Mouse (Mus musculus) lung, postnatal 0 days (tissue): ENCODE measurements around the gene 1700037C18Rik. TPM values are rescaled to one million over a fixed set of nuclear protein-coding genes. Genes with fewer than 3 reads are reported as not detected.

Experiments
- ATAC-seq: fragments of 200-750 bp; cut with Nextera tagmentation; 2 replicates; pipeline ENCODE4 v1.8.0; 2017; ENCODE audit warnings: moderate library complexity
- DNase-seq: peaks from one replicate; pipeline ENCODE4 v3.0.0-alpha.2; 2016; ENCODE audit warnings: low spot score
- H3K27ac ChIP-seq: fragments of 300-500 bp; sonication (generic); 2 replicates; pipeline ENCODE4 v1.5.1; 2014; ENCODE audit warnings: antibody characterized with exemption, mild to moderate bottlenecking, low read length, mixed read lengths
- H3K27me3 ChIP-seq: fragments of 300-500 bp; sonication (generic); replicated peaks from 2 replicates; pipeline ENCODE4 v1.6.1; 2014; ENCODE audit warnings: low read length, mixed read lengths; ENCODE audit not compliant: insufficient read depth
- H3K36me3 ChIP-seq: fragments of 300-500 bp; sonication (generic); 2 replicates; pipeline ENCODE4 v1.6.1; 2014; ENCODE audit warnings: low read length, mixed read lengths; ENCODE audit not compliant: insufficient read depth
- H3K4me1 ChIP-seq: fragments of 300-500 bp; sonication (generic); 2 replicates; pipeline ENCODE4 v1.6.1; 2014; ENCODE audit warnings: antibody characterized with exemption, low read depth, low read length, mixed read lengths; ENCODE audit not compliant: insufficient read depth
- H3K4me2 ChIP-seq: fragments of 300-500 bp; sonication (generic); replicated peaks from 2 replicates; pipeline ENCODE4 v1.6.1; 2014; ENCODE audit warnings: low read depth, mild to moderate bottlenecking, low read length, moderate library complexity, mixed read lengths
- H3K4me3 ChIP-seq: fragments of 300-500 bp; sonication (generic); 2 replicates; pipeline ENCODE4 v1.5.1; 2014; ENCODE audit warnings: low read depth, low read length
- H3K9ac ChIP-seq: fragments of 300-500 bp; sonication (generic); replicated peaks from 2 replicates; pipeline ENCODE4 v1.6.1; 2014; ENCODE audit warnings: low read depth, mild to moderate bottlenecking
- H3K9me3 ChIP-seq: fragments of 300-500 bp; sonication (generic); 2 replicates; pipeline ENCODE4 v1.6.1; 2016; ENCODE audit warnings: low read length, mixed read lengths
- CTCF ChIP-seq: IDR thresholded peaks from 2 replicates; pipeline ENCODE4 v1.5.1; 2016; ENCODE audit warnings: antibody characterized with exemption, mild to moderate bottlenecking
- EP300 ChIP-seq: IDR thresholded peaks from 2 replicates; pipeline ENCODE4 v1.6.1; 2016; ENCODE audit warnings: antibody characterized with exemption, mild to moderate bottlenecking, control low read depth
- WGBS: fragments of 180-500 bp; shearing (Covaris S2); extraction: QIAGEN DNeasy Blood & Tissue Kit; methylation state at CpG from one replicate; pipeline ENCODE4 v1.1.7; 2014; 5-methylcytosine and 5-hydroxymethylcytosine counted together
- polyA plus RNA-seq: library from polyadenylated mRNA; unstranded; fragments of >200 nt; fragmentation: Nextera tagmentation; extraction: Ambion mirVana; gene quantifications from 2 replicates; pipeline ENCODE4 v1.2.1, GENCODE M21; 2015

1700037C18Rik gene
- polyA plus RNA-seq, 1 experiment from 2014 or later: 10.8 TPM

- H3K27me3 ChIP-seq: no peaks in the 10 kb centered on the region
- 2% methylated on average over 10 of the region's 10 CpGs for WGBS
- ATAC-seq (no peak), DNase-seq (peak; percentile 10)
- peaks cover 6% of the 10 kb centered on the region; the same call in 1 of the 2 replicates for H3K4me1 ChIP-seq
- H3K4me2 ChIP-seq: peak overlapping the region; percentile 89
- peak overlapping the region; percentile 93 for H3K4me3 ChIP-seq
- peak overlapping the region; percentile 85 for H3K27ac ChIP-seq
- TF ChIP-seq EP300 (no peak), CTCF (no peak)
- no peaks in the 10 kb centered on the region for H3K36me3 ChIP-seq
- H3K9ac ChIP-seq: peak overlapping the region; percentile 88
- H3K9me3 ChIP-seq: no peaks in the 10 kb centered on the region
These were observed 23.3 kb downstream of the 1700037C18Rik start for GRCm38 (mm10) chr16:3885065-3885670.

DNA sequence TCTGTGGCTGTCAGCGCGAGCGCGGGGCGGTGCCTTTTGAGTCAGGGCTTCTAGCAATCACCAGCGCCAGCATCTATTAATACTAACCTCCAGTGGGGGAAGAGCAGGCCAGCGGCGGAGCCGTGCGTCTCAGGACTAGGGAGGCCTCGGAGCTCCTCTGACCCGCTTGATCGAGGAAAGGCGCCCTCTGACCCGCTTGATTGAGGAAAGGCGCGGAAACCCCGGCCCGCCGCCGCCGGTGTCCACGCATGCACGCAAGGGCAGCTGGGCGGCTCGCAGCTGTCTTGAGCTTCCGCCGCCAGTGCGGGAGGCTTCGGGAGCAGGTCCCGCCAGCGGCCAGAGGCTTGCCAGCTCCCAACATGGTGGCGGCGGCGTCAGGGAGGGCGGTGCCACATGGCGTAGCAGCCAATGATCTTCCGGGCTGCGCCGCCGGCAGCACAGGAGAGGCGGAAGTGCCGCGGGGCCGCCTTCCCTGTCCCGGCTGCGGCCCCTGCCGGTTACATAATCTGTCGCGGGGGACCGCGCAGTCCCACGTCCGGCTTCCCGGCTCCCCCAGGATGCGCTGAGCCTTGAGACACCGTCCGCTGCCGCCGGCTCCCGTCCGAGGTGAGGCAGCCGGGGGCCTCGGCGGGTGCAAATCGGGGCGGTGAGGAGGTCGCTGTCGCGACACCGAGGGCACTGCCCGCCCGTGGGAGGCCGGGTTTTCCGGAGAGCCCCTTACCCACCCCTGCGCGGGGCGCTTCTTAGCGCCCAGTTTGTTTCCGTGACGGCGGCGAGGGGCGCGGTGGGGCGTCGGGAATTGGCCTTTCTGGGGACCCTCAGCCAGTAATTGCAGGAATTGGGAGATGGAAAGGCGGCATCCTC is 24.1 kb downstream of the 1700037C18Rik start, which contains the start of the genes Zfp597 and Gm20695:
Gene Zfp597, minus strand, starts transcription at position 361 of the 864 bp plus-strand sequence.
Gene Gm20695, plus strand, starts transcription at position 448 of the 864 bp plus-strand sequence.
- H3K4me1 ChIP-seq: peaks cover 6% of the 10 kb centered on the region; the same call in 1 of the 2 replicates
- H3K9me3 ChIP-seq: no peaks in the 10 kb centered on the region
- TF ChIP-seq CTCF: peak; percentile 66
- TF ChIP-seq EP300: no peak
- H3K27me3 ChIP-seq: no peaks in the 10 kb centered on the region
- WGBS: under 1% methylated on average over 69 of the region's 88 CpGs
- DNase-seq (peak; percentile 97), ATAC-seq (peak; percentile 100)
- peak within 1 kb of the TSS; percentile 88 for H3K9ac ChIP-seq
- peak within 1 kb of the TSS; percentile 89 for H3K4me2 ChIP-seq
- H3K27ac ChIP-seq: peak within 1 kb of the TSS; percentile 85
- H3K4me3 ChIP-seq: peak within 1 kb of the TSS; percentile 93
- H3K36me3 ChIP-seq: no peaks in the 10 kb centered on the region

GRCm38 (mm10) chr16:3876346-3876745 is 32.1 kb downstream of the 1700037C18Rik start:
- H3K9me3 ChIP-seq: no peaks in the 10 kb centered on the region

GRCm38 (mm10) chr16:3872216-3873047 is 36.1 kb downstream of the 1700037C18Rik start, which contains the start of gene Naa60:
TSS of gene Naa60 (plus strand) at chr16:3872375.
- Histone ChIP-seq H3K4me3 (peak within 1 kb of the TSS; percentile 63), H3K4me1 (peaks cover 10% of the 10 kb centered on the region; the same call in 1 of the 2 replicates), H3K9me3 (no peaks in the 10 kb centered on the region), H3K27ac (peak within 1 kb of the TSS; percentile 66), H3K4me2 (peak within 1 kb of the TSS; percentile 86), H3K27me3 (no peaks in the 10 kb centered on the region), H3K36me3 (0 out of 2 replicates have a peak, but pooled peaks cover 4% of the 10 kb centered on the region), H3K9ac (peak within 1 kb of the TSS; percentile 60)
- ATAC-seq: peak; percentile 100
- DNase-seq: peak; percentile 98
- TF ChIP-seq CTCF (no peak), EP300 (peak; percentile 44; the same call in 1 of the 2 replicates)
- 5% methylated on average over 47 of the region's 47 CpGs for WGBS

More at GRCm38 (mm10) chr16:3876346-3876745, 32.1 kb downstream of the 1700037C18Rik start:
- WGBS: 90% methylated on average over 4 of the region's 4 CpGs
- H3K4me3 ChIP-seq: no peak overlapping the region
- TF ChIP-seq CTCF: no peak
- no peaks in the 10 kb centered on the region for H3K27me3 ChIP-seq
- no peak overlapping the region for H3K4me2 ChIP-seq
- no peak overlapping the region for H3K27ac ChIP-seq
- peaks cover 10% of the 10 kb centered on the region; the same call in 1 of the 2 replicates for H3K4me1 ChIP-seq
- no peak for DNase-seq
- ATAC-seq: no peak
- no peak overlapping the region for H3K9ac ChIP-seq
- H3K36me3 ChIP-seq: no peaks in the 10 kb centered on the region

- TF ChIP-seq CTCF (no peak), EP300 (no peak)
- peaks cover 10% of the 10 kb centered on the region; the same call in 1 of the 2 replicates for H3K4me1 ChIP-seq
- 0 out of 2 replicates have a peak, but pooled peaks cover 4% of the 10 kb centered on the region for H3K36me3 ChIP-seq
- peak overlapping the region; percentile 60 for H3K9ac ChIP-seq
- H3K27me3 ChIP-seq: no peaks in the 10 kb centered on the region
- H3K4me3 ChIP-seq: peak overlapping the region; percentile 63
- H3K27ac ChIP-seq: peak overlapping the region; percentile 66
- ATAC-seq: peak; percentile 4
- no peak for DNase-seq
- 1% methylated on average over 16 of the region's 16 CpGs for WGBS
- no peaks in the 10 kb centered on the region for H3K9me3 ChIP-seq
- H3K4me2 ChIP-seq: peak overlapping the region; percentile 86
These were observed 36.7 kb downstream of the 1700037C18Rik start for GRCm38 (mm10) chr16:3871815-3872214.
